Mouse (Mus musculus): Measurements from ENCODE around the gene Tsc22d1. TPM values are rescaled to one million over a fixed set of nuclear protein-coding genes. Genes with fewer than 3 reads are reported as not detected.
A peak's percentile ranks its signal among the peaks of the same experiment; 100 is the strongest.

The Tsc22d1 gene
- polyA plus RNA-seq, 1 experiment from 2014 or later, result 674 TPM

DNA sequence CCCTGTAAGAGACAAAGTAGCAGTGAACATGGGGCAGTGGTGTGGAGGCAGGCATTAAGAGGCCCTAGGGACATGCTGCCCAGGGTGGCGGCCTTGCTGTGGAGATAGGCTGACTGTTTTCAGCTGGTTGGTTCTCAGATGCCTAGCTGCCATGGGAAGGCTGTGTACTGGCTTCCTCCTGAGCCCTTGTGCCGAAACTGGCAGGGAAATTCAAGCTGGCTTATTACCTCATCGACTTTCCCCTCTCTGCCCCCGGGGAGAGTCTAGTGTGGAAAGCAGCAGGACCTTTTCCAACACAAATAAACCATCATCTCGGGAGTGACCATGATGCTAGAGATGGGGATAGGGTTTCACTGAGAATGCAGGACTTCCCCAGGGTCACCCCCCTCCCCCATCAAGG, 113.9 kb downstream of the Tsc22d1 start:
- Histone ChIP-seq H3K4me3 (no peak overlapping the region), H3K36me3 (no peaks in the 10 kb centered on the region), H3K4me2 (no peak overlapping the region), H3K9ac (no peak overlapping the region; the same call in 1 of the 2 replicates), H3K27me3 (no peaks in the 10 kb centered on the region), H3K4me1 (replicated peaks) (peaks cover 43% of the 10 kb centered on the region), H3K9me3 (no peaks in the 10 kb centered on the region), H3K27ac (peak overlapping the region; percentile 62; the same call in 1 of the 2 replicates)
- 34% methylated on average over 5 of the region's 5 CpGs for WGBS
- ATAC-seq (ENCODE audit: low FRiP score), result no peak

- Histone ChIP-seq H3K27me3 (no peaks in the 10 kb centered on the region), H3K36me3 (no peaks in the 10 kb centered on the region), H3K9ac (no peak overlapping the region), H3K4me3 (no peak overlapping the region), H3K4me2 (no peak overlapping the region), H3K27ac (no peak overlapping the region), H3K9me3 (no peaks in the 10 kb centered on the region), H3K4me1 (replicated peaks) (peaks cover 48% of the 10 kb centered on the region)
- WGBS, result 95% methylated on average over 7 of the region's 7 CpGs
- no peak for ATAC-seq (ENCODE audit: low FRiP score)
Observed at GRCm38 (mm10) chr14:76531027-76531660, 116.4 kb downstream of the Tsc22d1 start.

GRCm38 (mm10) chr14:76532257-76533169, 117.8 kb downstream of the Tsc22d1 start:
- Histone ChIP-seq H3K4me1 (replicated peaks) (peaks cover 35% of the 10 kb centered on the region), H3K27ac (peak overlapping the region; percentile 86), H3K4me2 (peak overlapping the region; percentile 49), H3K9me3 (no peaks in the 10 kb centered on the region), H3K9ac (peak overlapping the region; percentile 58), H3K4me3 (peak overlapping the region; percentile 26), H3K36me3 (no peaks in the 10 kb centered on the region), H3K27me3 (no peaks in the 10 kb centered on the region)
- peak; percentile 93 for ATAC-seq (ENCODE audit: low FRiP score)
- WGBS, result 29% methylated on average over 20 of the region's 20 CpGs

DNA sequence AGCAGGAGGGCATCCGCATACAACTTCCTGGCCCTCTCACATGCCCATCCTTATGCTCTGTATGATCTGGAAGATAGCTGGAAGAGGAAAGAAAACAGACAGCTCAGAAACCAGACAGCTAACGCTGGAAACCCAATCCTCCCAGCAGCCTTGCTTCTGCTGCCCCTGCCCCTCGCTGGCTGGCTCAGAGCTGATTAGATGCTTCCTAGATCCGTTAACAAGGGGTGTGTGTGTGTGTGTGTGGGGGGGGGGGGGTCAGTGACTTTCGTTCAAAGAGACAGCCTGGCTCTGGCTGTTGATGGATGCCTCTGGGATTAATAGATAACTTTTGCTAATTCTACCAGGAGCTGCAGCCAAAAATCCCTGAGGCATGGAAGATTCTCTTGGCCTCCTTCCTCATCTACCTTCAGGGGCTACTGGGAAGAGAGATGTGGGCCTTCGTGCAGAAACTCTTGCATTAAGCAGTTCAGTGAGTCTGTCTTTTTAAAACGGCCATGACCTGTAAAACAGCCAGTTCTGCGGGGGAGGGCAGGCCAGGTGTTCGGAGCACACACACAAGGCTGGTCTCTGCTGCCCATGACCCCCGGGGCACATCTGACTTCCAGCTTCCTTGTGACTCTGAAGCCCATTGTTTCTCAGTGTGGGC, 118.5 kb downstream of the Tsc22d1 start:
- H3K27ac ChIP-seq, result peak overlapping the region; percentile 86
- peak overlapping the region; percentile 49 for H3K4me2 ChIP-seq
- H3K9me3 ChIP-seq, result no peaks in the 10 kb centered on the region
- H3K9ac ChIP-seq, result peak overlapping the region; percentile 58
- no peaks in the 10 kb centered on the region for H3K36me3 ChIP-seq
- ATAC-seq (ENCODE audit: low FRiP score), result peak; percentile 65
- peaks cover 29% of the 10 kb centered on the region for H3K4me1 ChIP-seq (replicated peaks)
- no peaks in the 10 kb centered on the region for H3K27me3 ChIP-seq
- H3K4me3 ChIP-seq, result peak overlapping the region; percentile 26
- WGBS, result 14% methylated on average over 10 of the region's 10 CpGs

DNA sequence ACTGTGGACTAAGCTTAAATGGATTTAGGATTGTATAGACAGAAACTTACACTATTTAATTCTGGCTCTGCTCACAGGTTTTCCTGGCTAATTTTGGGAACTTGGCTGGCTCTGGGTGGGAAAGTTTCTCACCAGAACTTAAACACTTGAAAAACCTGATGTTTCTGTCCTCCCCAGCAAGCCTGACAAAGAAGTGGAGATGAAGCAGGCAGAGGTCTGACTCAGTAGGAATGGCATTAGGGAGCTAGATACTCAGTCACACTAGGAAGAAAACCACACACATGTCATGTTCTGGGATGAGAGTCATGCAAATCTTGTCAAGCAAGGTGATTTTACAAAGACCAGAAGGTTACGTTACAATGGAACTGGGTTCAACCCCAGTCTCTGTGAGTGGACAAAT, 120.3 kb downstream of the Tsc22d1 start:
- WGBS, result 93% methylated on average over 1 of the region's 1 CpGs
- no peak for ATAC-seq (ENCODE audit: low FRiP score)

GRCm38 (mm10) chr14:76536921-76537320, 122.2 kb downstream of the Tsc22d1 start:
- Histone ChIP-seq H3K4me1 (replicated peaks) (peaks cover 26% of the 10 kb centered on the region), H3K27me3 (no peaks in the 10 kb centered on the region), H3K27ac (no peak overlapping the region), H3K4me2 (no peak overlapping the region), H3K9ac (no peak overlapping the region), H3K4me3 (no peak overlapping the region), H3K9me3 (no peaks in the 10 kb centered on the region), H3K36me3 (peaks cover 9% of the 10 kb centered on the region; the same call in 1 of the 2 replicates)
- ATAC-seq (ENCODE audit: low FRiP score), result no peak
- WGBS, result 38% methylated on average over 6 of the region's 6 CpGs

More for the DNA sequence above, 120.3 kb downstream of the Tsc22d1 start:
- Histone ChIP-seq H3K4me3 (no peak overlapping the region), H3K36me3 (peaks cover 9% of the 10 kb centered on the region; the same call in 1 of the 2 replicates), H3K9me3 (no peaks in the 10 kb centered on the region), H3K4me2 (no peak overlapping the region), H3K27ac (no peak overlapping the region), H3K4me1 (replicated peaks) (peaks cover 19% of the 10 kb centered on the region), H3K9ac (no peak overlapping the region), H3K27me3 (no peaks in the 10 kb centered on the region)

- peaks cover 7% of the 10 kb centered on the region for H3K4me1 ChIP-seq (replicated peaks)
- no peak for ATAC-seq (ENCODE audit: low FRiP score)
- peaks cover 16% of the 10 kb centered on the region; the same call in 1 of the 2 replicates for H3K36me3 ChIP-seq
- H3K27ac ChIP-seq, result no peak overlapping the region
- no peaks in the 10 kb centered on the region for H3K27me3 ChIP-seq
- WGBS, result 93% methylated on average over 5 of the region's 5 CpGs
- H3K4me2 ChIP-seq, result no peak overlapping the region
- H3K9me3 ChIP-seq, result no peaks in the 10 kb centered on the region
- H3K9ac ChIP-seq, result no peak overlapping the region
- H3K4me3 ChIP-seq, result no peak overlapping the region
Observed at GRCm38 (mm10) chr14:76540005-76540670, 125.4 kb downstream of the Tsc22d1 start.

DNA sequence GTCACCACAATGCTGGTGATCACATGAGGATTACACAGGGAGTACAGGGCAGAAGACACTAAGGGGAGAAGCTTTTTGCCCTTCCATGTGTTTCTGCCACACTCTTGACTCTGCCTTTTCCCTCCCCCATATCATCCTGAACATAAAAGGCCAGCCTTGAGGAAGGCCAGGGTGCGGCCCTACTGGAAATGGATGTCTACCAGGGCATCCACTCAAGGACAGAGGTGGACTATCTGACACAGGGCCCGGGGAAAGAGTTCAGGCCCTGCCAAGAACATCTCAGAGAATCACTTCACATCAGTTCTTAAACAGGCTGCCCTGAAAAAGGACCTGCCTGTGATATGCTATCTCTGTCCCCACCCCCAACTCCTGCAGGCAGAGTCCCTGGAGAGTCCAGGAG, 126.6 kb downstream of the Tsc22d1 start:
- no peak for ATAC-seq (ENCODE audit: low FRiP score)
- H3K27ac ChIP-seq, result peak overlapping the region; percentile 26; the same call in 1 of the 2 replicates
- 82% methylated on average over 2 of the region's 2 CpGs for WGBS
- H3K4me1 ChIP-seq (replicated peaks), result peaks cover 7% of the 10 kb centered on the region
- no peak overlapping the region for H3K4me2 ChIP-seq
- H3K27me3 ChIP-seq, result no peaks in the 10 kb centered on the region
- H3K9ac ChIP-seq, result no peak overlapping the region
- no peak overlapping the region for H3K4me3 ChIP-seq
- H3K36me3 ChIP-seq, result peaks cover 16% of the 10 kb centered on the region; the same call in 1 of the 2 replicates
- H3K9me3 ChIP-seq, result no peaks in the 10 kb centered on the region

GRCm38 (mm10) chr14:76544136-76544535, 129.4 kb downstream of the Tsc22d1 start:
- H3K4me1 ChIP-seq (replicated peaks), result peaks cover 7% of the 10 kb centered on the region
- peaks cover 34% of the 10 kb centered on the region for H3K36me3 ChIP-seq
- no peaks in the 10 kb centered on the region for H3K9me3 ChIP-seq
- no peak overlapping the region for H3K4me3 ChIP-seq
- ATAC-seq (ENCODE audit: low FRiP score), result no peak
- no peak overlapping the region for H3K9ac ChIP-seq
- H3K27me3 ChIP-seq, result no peaks in the 10 kb centered on the region
- H3K27ac ChIP-seq, result no peak overlapping the region
- 94% methylated on average over 6 of the region's 6 CpGs for WGBS
- no peak overlapping the region for H3K4me2 ChIP-seq

- 58% methylated on average over 18 of the region's 18 CpGs for WGBS
Observed at GRCm38 (mm10) chr14:76555263-76556030, 140.7 kb downstream of the Tsc22d1 start.

More at GRCm38 (mm10) chr14:76555263-76556030, 140.7 kb downstream of the Tsc22d1 start:
- 0 out of 2 replicates have a peak, but pooled peaks have one; percentile 8 for ATAC-seq (ENCODE audit: low FRiP score)
- peak overlapping the region; percentile 90 for H3K9ac ChIP-seq
- H3K4me1 ChIP-seq (replicated peaks), result peaks cover 33% of the 10 kb centered on the region
- H3K9me3 ChIP-seq, result no peaks in the 10 kb centered on the region
- peak overlapping the region; percentile 92 for H3K27ac ChIP-seq
- peak overlapping the region; percentile 87 for H3K4me2 ChIP-seq
- H3K27me3 ChIP-seq, result no peaks in the 10 kb centered on the region
- H3K36me3 ChIP-seq, result no peaks in the 10 kb centered on the region
- H3K4me3 ChIP-seq, result peak overlapping the region; percentile 74
